Mouse (Mus musculus) thymus, postnatal 14 days (tissue): ENCODE data around the gene Pilrb1.
A peak's percentile ranks its signal among the peaks of the same experiment; 100 is the strongest.
"Not testable (repeated sequence)": the region's sequence is repeated elsewhere in the genome, so short reads cannot be mapped to it uniquely, and the experiment has no call there.

Experiments used
- DNase-seq: peaks from one replicate; pipeline ENCODE4 v3.0.0; 2021

Pilrb1 gene

DNA sequence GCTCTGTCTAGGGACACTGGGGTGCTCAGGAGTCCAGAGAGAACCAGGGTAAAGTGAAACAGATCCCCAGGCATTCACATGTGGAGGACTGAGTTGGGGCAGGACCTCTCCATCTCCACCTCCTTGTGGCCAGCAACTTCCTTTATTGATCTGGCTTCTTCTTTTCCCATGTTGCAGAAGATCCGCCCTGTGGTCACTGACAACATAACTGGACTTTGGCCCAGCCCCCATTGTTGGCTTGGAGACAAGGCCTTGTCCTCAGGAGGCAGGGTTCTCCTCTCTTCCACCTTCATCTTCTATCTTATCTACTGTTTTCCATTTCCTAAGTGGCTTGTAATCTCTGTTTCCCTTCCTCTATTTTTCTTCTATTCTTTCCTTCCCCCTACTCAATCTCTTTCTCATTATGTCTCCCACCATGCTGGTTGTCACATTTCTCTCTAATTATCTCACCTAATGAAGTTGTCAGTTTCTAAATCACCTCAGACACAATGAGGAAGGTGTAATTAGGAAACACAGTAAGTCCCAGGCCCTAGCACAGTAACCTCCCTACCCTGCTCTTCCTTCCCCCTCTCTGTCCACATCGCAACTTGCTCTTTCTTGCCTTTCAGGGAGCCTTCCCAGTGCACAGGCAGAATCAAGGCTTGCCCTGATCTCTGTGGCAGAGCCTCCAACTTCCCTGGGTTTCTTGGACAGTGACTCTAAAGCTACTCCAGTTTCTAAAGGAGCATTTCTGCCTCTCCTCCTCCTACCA is at the start of gene Pilrb1:
Gene Pilrb1 (minus strand): TSS at position 147 of the 751 bp plus-strand sequence.
- not testable (repeated sequence) for DNase-seq

DNA sequence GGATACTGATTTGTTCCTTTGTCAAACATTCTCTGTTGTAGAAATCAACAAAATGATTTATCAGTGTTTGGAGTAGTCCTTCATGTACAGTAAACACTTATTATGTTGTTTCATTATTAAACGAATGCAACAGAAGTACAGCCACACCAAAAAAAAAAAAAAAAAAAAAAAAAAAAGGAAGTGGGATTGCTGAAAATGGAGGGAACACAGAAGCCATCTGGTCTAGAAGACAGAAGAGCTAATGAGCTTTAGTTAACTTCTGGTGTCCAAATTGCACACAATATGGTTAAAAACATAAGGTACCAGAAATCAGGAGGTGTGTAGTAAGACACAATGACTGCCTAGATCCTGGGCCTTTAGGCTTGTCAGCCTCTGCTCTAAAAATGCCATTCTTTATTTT is 39.9 kb upstream of the Pilrb1 start:
- no peak for DNase-seq

DNA sequence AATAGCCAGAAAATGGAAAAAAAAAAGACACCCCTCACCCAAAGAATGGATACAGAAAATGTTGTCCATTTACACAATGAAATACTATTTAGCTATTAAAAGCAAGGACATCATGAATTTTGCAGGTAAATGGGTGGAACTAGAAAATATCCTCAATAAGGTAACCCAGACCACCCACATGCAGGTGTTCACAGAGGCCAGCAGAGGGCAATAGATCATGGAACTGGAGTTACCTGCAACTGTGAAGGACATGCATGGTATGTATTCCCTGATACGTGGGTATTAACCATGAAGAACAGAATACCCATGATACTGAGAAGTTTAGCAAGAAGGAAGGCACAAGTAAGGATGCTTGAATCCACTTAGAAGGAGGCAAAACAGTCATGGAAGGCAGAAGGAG is 35.0 kb upstream of the Pilrb1 start:
- no peak for DNase-seq

DNA sequence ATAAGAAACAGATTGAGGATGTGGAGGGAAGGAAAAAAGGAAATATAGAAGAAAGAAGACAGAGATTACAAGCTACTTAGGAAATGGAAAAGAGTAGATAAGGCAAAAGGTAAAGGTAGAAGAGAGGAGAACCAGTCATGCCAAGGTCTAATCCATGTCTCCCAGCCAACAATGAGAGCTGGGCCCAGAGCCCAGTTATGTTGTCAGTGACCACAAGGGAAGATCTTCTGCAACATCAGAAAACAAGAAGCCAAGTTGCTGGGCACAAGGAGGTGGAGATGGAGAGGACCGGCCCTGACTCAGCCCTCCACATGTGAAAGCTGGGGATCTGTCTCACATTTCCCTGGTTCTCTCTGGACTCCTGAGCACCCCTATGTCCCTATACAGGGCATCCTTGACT is 29.8 kb upstream of the Pilrb1 start:
- DNase-seq = no peak

DNA sequence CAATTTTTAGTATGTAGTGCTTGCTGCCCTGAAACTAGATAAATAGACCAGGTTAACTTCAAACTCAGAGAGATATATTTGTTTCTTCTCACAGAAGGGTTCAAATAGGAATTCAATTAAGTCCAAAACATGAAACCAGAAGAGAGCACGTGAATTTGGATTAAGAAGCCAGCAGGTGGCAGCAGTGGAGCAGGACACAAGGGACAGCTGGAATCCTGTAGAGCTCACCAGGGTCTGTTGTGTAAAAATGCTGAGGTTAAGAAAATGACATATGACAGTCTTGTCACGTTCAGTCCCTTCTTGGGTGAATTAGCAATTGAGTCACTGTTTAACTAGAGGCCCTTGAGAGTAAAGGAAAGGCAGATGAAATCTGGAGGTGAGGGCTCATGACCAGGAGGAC is 28.0 kb upstream of the Pilrb1 start:
- DNase-seq = peak; percentile 34

DNA sequence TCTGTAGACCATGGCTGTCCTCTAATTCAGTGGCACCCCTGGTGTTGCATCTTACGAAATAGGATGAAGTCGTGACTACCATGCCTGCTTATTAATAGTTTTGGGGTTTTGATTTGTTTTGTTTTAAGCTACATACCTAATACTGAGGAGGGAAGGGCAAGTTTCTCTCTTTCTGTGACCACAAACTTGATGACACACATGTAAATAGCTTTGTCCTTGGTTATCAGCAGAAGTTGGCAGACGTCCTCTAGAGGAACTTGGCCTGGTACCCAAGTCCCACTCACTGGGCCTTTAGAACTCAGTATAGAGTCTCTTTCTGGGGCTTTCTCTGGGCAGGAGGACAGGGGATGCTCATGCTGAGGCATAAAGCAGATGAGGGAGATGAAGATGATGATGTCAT is 25.4 kb upstream of the Pilrb1 start:
- DNase-seq = no peak

DNA sequence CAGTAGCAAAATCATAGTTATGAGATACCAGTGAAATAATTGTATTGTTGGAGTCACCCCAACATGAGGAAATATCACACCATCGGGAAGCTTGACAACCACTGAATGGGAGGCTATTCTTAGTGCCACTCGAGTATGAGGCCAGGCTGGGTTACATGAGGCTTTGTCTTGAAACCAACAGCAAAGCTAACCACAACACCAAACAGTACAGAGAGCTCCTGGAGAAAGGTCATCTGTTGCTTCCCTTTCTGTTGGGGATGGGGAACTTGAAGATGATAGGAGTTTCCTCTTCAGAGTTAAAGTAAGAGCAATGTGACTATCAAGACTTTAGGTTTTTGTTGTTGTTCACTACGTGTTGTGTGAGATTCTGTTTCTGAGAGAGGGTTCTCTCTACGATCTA is 25.0 kb upstream of the Pilrb1 start:
- no peak for DNase-seq

DNA sequence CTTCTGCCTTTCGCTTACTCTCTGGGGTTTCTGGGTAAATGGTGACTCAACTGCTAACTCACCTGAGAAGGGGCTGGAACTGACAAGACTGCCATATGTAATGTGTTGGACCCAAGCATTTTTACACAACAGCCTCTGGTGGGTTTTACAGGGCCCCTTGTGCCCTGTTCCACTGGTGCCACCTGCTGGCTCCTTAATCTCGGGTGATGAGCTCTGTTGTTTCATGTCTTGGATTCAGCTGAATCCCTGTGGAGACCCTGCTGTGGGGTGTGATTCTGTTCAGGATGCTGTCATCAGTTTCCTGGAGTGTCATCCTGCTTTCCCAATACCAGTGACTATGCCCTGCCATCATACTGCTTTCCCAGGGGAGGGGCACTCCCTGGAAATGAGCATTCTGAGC is 20.0 kb upstream of the Pilrb1 start:
- peak; percentile 45 for DNase-seq

DNA sequence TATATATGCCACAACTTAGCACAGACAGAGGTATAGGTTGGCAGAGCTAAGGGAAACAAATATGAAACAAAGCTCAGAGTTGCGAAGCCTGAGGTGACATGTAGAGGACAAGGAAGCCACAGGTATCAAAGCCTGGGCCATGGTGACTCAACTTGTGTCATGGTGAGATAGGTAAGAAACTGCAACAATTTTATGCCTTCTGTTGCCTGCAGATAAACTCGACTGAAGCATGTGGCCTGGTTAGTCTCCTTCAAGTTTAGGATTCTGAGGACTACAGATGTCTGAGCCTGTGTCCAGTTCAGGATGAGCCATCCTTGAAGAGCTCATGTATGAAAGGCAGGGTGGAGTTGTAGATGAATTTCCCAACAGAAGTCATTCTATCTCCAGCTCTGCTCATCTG is 17.1 kb upstream of the Pilrb1 start:
- no peak for DNase-seq

DNA sequence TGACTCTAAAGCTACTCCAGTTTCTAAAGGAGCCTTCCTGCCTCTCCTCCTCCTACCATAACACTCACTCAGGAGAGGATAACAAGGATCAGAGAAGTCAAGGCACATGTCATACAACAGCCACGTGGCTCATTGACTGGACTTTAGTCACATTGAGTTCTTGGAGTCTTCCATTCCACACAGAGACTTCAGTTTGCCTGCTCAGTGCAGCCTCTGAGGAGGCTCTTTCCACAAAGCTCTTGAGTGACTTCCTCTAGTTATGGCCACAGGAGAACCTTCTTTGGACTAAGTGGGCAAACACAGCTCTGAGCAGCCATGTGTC is 14.4 kb upstream of the Pilrb1 start:
- not testable (repeated sequence) for DNase-seq

DNA sequence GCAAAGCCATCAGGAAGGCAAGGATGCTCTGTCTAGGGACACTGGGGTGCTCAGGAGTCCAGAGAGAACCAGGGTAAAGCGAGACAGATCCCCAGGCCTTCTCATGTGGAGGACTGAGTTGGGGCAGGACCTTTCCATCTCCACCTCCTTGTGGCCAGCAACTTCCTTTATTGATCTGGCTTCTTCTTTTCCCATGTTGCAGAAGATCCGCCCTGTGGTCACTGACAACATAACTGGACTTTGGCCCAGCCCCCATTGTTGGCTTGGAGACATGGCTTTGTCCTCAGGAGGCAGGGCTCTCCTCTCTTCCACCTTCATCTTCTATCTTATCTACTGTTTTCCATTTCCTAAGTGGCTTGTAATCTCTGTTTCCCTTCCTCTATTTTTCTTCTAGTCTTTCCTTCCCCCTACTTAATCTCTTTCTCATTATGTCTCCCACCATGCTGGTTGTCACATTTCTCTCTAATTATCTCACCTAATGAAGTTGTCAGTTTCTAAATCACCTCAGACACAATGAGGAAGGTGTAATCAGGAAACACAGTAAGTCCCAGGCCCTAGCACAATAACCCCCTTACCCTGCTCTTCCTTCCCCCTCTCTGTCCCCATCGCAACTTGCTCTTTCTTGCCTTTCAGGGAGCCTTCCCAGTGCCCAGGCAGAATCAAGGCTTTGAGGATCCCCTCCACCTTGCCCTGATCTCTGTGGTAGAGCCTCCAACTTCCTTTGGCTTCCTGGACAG is 13.9 kb upstream of the Pilrb1 start, which contains the start of gene Pilrb2:
Gene Pilrb2 (minus strand): TSS at position 172 of the 737 bp plus-strand sequence.
- not testable (repeated sequence) for DNase-seq

DNA sequence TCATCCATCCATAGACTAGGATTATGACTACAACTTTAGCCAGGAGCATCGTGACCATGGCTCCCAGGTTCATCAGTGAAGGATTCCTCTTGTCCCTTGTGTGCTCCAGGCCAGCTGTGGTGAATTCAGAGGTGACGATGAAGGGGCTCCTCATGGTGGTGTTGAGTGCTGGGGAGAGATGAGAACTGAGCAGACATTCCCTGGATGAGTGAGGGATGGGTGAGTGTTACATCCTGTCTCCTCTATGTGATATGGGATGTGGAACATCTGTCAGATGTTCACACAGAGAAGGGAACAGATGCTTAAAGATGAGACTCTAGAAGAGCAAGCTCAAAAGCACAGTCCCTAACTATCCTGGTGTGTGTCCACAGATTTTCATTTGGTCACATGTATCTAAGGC is 10.7 kb upstream of the Pilrb1 start:
- not testable (repeated sequence) for DNase-seq

DNA sequence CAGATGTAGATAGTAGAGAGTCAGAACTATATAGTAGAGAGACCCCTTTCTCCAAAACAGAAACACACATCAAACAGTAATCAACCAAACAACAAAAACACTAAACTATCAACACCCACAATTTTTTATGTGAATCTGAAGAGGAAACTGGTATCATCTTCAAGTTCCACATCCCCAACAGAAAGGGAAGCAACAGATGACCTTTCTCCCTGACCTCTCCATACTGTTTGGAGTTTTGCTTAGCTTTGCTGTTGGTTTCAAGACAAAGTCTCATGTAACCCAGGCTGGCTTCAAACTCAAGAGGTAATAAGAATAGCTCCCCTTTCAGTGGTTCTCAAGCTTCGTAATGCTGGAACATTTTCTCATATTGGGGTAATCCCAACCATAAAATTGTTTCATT is 6.1 kb upstream of the Pilrb1 start:
- not testable (repeated sequence) for DNase-seq

DNA sequence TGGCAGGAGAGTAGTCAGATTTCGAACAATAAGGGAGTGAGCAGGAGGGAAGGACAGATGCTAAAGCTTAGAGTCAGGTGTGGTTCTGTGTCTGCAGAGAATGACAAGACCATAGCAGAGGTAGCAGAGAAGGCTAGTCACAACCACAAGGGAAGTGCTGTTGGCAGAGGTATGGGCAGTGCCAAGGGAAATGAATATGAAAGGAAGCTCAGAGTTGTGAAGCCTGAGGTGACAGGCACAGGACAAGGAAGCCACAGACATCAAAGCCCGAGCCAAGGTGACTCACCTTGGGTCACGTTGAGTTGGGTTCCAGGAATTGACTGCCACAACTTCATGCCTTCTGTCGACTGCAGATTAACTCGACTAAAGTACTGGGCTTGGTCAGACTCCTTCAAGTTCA is 1.0 kb downstream of the Pilrb1 start:
- peak; percentile 8 for DNase-seq

DNA sequence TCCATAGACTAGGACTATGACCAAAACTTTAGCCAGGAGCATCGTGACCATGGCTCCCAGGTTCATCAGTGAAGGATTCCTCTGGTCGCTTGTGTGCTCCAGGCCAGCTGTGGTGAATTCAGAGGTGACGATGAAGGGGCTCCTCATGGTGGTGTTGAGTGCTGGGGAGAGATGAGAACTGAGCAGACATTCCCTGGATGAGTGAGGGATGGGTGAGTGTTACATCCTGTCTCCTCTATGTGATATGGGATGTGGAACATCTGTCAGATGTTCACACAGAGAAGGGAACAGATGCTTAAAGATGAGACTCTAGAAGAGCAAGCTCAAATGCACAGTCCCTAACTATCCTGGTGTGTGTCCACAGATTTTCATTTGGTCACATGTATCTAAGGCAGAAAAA is 3.0 kb downstream of the Pilrb1 start:
- not testable (repeated sequence) for DNase-seq

DNA sequence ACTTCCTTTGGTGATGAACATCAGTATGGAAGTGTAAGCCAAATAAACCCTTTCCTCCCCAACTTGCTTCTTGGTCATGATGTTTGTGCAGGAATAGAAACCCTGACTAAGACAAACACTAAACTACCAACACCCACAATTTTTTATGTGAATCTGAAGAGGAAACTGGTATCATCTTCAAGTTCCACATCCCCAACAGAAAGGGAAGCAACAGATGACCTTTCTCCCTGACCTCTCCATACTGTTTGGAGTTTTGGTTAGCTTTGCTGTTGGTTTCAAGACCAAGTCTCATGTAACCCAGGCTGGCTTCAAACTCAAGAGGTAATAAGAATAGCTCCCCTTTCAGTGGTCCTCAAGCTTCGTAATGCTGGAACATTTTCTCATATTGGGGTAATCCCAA is 7.6 kb downstream of the Pilrb1 start:
- DNase-seq = not testable (repeated sequence)

DNA sequence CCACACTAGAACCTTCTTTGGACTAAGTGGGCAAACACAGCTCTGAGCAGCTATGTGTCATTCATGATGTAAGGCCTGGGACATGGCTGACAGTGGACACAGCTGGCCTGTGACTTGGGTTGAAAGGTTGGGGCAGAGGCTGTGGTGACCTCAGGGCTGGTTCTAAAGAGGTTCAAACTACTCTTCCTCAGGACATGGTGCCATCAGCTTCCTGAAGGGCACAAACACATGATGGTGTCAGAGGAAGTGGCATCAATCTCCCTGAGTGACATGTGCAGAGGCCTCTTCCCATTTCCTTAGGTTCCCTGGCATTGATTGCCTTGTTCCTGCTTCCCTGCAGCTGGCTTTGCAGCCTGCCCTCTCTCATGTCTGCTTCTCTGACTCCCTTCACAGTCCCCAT is 20.8 kb downstream of the Pilrb1 start:
- DNase-seq = not testable (repeated sequence)

DNA sequence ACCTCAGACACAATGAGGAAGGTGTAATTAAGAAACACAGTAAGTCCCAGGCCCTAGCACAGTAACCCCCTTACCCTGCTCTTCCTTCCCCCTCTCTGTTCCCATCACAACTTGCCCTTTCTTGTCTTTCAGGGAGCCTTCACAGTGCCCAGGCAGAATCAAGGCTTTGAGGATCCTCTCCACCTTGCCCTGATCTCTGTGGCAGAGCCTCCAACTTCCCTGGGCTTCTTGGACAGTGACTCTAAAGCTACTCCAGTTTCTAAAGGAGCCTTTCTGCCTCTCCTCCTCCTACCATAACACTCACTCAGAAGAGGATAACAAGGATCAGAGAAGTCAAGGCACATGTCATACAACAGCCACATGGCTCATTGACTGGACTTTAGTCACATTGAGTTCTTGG is 21.3 kb downstream of the Pilrb1 start:
- no peak for DNase-seq

DNA sequence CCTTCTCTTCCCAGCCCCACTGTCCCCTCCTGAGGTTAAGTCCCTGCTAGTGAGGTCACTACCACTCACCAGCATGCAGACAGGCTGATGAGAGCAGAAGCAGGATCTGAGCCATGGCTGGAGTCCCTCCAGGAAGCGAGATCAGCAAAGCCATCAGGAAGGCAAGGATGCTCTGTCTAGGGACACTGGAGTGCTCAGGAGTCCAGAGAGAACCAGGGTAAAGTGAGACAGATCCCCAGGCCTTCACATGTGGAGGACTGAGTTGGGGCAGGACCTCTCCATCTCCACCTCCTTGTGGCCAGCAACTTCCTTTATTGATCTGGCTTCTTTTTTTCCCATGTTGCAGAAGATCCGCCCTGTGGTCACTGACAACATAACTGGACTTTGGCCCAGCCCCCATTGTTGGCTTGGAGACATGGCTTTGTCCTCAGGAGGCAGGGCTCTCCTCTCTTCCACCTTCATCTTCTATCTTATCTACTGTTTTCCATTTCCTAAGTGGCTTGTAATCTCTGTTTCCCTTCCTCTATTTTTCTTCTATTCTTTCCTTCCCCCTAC is 21.9 kb downstream of the Pilrb1 start, which contains the start of gene Pilra:
Gene Pilra (minus strand): TSS at position 316 of the 555 bp plus-strand sequence.
- DNase-seq = not testable (repeated sequence)

DNA sequence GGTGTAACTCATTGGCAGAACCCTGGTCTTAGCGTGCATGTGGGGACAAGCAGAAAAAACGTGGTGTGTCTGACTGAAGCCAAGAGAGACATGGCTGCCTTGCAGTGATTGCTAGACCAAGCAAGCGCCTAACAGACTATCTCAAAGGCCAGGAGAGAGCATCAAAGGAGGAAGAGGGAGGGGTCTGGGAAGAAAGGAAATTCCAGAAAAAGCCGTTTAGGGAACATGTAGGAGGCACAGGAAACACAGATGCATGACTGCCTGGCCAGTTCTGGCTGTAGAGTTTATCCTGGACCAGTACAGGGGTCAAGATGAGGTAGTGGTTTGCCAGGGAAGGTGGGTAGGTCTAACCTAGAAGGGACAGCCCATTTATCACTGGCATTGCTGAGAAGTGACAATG is 24.4 kb downstream of the Pilrb1 start:
- no peak for DNase-seq

DNA sequence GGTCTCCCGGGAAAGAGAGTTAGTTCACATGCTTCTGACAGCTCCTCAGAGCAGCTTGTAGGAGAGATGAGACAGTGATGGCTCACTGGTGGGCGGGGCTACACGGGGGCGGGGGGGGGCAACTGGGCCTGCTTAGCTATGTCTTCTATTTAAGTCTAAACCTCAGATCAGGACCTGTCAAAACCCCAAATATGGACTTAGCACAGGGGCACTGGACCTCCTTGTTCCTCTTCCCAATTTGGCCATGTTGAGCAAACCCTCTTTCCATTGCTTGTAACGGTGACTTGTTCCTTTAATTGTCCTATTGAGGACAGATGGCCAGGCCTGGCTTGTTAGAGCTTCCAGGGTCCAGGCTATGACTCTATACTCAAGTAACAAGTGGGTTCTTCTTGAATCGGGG is 26.4 kb downstream of the Pilrb1 start:
- no peak for DNase-seq

DNA sequence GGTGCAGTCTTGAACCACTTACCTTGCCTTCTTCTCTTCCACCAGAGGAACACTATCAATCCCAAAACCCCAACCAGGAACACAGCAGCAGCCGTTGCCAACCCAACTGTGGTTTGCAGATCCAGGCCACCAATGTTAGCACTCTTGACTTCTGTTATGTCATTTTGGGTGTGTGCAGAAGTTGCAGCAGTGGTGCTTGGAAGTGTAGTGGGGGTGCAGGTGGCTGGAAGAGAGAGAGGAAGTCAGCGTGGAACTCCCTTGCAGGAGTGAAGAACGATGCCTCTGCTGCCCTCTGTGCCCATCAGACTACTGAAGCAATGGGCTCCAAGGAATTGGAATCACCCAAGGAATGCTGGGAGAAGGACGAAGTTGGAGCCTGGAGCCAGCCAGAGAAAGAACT is 26.8 kb downstream of the Pilrb1 start:
- DNase-seq = no peak

DNA sequence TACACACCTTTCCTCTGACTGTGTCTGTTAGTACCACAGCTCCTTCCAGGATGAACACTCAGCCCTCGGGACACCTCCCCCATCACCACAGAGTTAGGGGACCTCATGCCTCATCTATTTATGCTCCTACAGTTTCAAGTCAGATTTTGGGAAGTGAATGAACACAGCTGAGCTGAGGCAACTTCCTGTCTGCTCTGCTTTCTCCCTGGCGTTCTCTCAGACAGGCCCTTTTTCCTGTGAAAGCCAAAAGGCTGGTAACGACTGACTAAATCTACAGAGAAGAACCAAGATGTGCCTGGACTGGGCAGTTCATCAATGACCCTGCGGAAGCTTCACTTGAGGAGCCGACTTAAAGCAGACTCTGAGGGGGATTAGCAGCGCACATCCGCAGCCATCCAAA is 27.7 kb downstream of the Pilrb1 start:
- no peak for DNase-seq

DNA sequence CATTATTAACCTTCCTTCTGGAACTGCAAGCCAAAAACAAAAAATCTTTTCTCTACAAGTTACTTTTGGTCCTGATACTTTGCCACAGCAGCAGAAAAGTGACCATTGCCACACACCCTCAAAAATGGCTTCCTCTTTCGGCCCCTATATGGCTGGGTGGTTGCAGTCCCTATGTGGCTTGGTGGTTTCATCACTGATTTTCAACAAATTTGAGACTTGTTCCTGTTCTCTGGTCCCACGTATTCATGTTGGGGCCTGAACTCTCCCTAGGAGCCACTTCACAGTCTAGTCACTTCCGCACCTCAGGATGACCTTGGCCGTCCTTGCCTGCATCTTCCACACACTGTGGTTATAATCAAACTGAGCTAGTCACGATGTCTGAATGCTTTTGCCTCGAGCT is 29.2 kb downstream of the Pilrb1 start:
- DNase-seq = no peak
